Mouse (Mus musculus): ENCODE measurements around the gene Ptprm. TPM values are rescaled to one million over a fixed set of nuclear protein-coding genes. Genes with fewer than 3 reads are reported as not detected.

The Ptprm gene
- polyA plus RNA-seq, 1 experiment = not detected

- no peak for TF ChIP-seq GATA1 (IDR thresholded peaks at IDR 0.05; ENCODE audit: low read length)
Observed at GRCm38 (mm10) chr17:67268475-67269080, 85.7 kb downstream of the Ptprm start.

GRCm38 (mm10) chr17:67266270-67266669 lies 88.0 kb downstream of the Ptprm start:
- TF ChIP-seq GATA1 (IDR thresholded peaks at IDR 0.05; ENCODE audit: low read length) = no peak

- TF ChIP-seq GATA1 (IDR thresholded peaks at IDR 0.05; ENCODE audit: low read length) = no peak
Observed at GRCm38 (mm10) chr17:67265520-67265919, 88.7 kb downstream of the Ptprm start.

GRCm38 (mm10) chr17:67264716-67265115 lies 89.5 kb downstream of the Ptprm start:
- no peak for TF ChIP-seq GATA1 (IDR thresholded peaks at IDR 0.05; ENCODE audit: low read length)

GRCm38 (mm10) chr17:67263024-67263423 lies 91.2 kb downstream of the Ptprm start:
- no peak for TF ChIP-seq GATA1 (IDR thresholded peaks at IDR 0.05; ENCODE audit: low read length)

GRCm38 (mm10) chr17:67260016-67260415 lies 94.2 kb downstream of the Ptprm start:
- no peak for TF ChIP-seq GATA1 (IDR thresholded peaks at IDR 0.05; ENCODE audit: low read length)

GRCm38 (mm10) chr17:67257780-67258179 lies 96.5 kb downstream of the Ptprm start:
- no peak for TF ChIP-seq GATA1 (IDR thresholded peaks at IDR 0.05; ENCODE audit: low read length)

- TF ChIP-seq GATA1 (IDR thresholded peaks at IDR 0.05; ENCODE audit: low read length) = no peak
Observed at GRCm38 (mm10) chr17:67256171-67256570, 98.1 kb downstream of the Ptprm start.

- no peak for TF ChIP-seq GATA1 (IDR thresholded peaks at IDR 0.05; ENCODE audit: low read length)
Observed at GRCm38 (mm10) chr17:67253445-67253844, 100.8 kb downstream of the Ptprm start.

GRCm38 (mm10) chr17:67252992-67253391 lies 101.3 kb downstream of the Ptprm start:
- TF ChIP-seq GATA1 (IDR thresholded peaks at IDR 0.05; ENCODE audit: low read length) = no peak

- TF ChIP-seq GATA1 (IDR thresholded peaks at IDR 0.05; ENCODE audit: low read length) = no peak
Observed at GRCm38 (mm10) chr17:67245273-67245875, 108.9 kb downstream of the Ptprm start.

- TF ChIP-seq GATA1 (IDR thresholded peaks at IDR 0.05; ENCODE audit: low read length) = no peak
Observed at GRCm38 (mm10) chr17:67242774-67243495, 111.3 kb downstream of the Ptprm start.

GRCm38 (mm10) chr17:67241951-67242773 lies 112.1 kb downstream of the Ptprm start:
- no peak for TF ChIP-seq GATA1 (IDR thresholded peaks at IDR 0.05; ENCODE audit: low read length)

- no peak for TF ChIP-seq GATA1 (IDR thresholded peaks at IDR 0.05; ENCODE audit: low read length)
Observed at GRCm38 (mm10) chr17:67238866-67239265, 115.4 kb downstream of the Ptprm start.

GRCm38 (mm10) chr17:67237407-67237806 lies 116.8 kb downstream of the Ptprm start:
- TF ChIP-seq GATA1 (IDR thresholded peaks at IDR 0.05; ENCODE audit: low read length) = no peak

GRCm38 (mm10) chr17:67233063-67233462 lies 121.2 kb downstream of the Ptprm start:
- TF ChIP-seq GATA1 (IDR thresholded peaks at IDR 0.05; ENCODE audit: low read length) = no peak
